Mouse (Mus musculus) olfactory bulb, adult 2 months (tissue): ENCODE results near the gene Kalrn.

ENCODE experiments used
- CTCF ChIP-seq: fragments of 200-500 bp; IDR thresholded peaks from 2 replicates; pipeline ENCODE4 v1.5.1; 2012; ENCODE audit warnings: low read depth, mild to moderate bottlenecking, low read length, moderate library complexity; ENCODE audit not compliant: insufficient read depth
- POLR2A ChIP-seq: fragments of 200-500 bp; IDR thresholded peaks from 2 replicates; pipeline ENCODE4 v1.6.1; 2012; ENCODE audit warnings: mild to moderate bottlenecking, low read depth, low read length, moderate library complexity; ENCODE audit not compliant: insufficient read depth

DNA sequence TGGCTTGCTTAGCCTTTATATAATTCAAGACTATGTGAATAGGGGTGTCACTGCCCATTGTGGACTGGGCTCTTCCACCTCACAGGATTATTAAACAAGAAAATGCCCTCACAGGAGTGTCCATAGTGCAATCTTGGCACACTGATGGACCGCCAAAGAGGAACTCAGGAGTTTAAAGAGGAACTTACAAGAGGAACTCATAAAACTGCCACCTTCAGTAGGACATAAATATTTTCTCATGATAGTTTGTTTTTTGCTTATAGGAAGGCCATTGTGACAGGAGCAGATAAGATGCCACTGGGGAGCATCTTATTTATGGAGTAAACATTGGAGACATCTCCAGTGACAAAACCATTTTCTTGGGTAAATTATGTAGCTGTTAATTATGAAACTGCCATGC, 618.5 kb downstream of the Kalrn start:
- TF ChIP-seq CTCF, result no peak
- no peak for TF ChIP-seq POLR2A
